Comparison of ENCODE assay signal across 8 mouse cellular contexts in the genomic region with DNA sequence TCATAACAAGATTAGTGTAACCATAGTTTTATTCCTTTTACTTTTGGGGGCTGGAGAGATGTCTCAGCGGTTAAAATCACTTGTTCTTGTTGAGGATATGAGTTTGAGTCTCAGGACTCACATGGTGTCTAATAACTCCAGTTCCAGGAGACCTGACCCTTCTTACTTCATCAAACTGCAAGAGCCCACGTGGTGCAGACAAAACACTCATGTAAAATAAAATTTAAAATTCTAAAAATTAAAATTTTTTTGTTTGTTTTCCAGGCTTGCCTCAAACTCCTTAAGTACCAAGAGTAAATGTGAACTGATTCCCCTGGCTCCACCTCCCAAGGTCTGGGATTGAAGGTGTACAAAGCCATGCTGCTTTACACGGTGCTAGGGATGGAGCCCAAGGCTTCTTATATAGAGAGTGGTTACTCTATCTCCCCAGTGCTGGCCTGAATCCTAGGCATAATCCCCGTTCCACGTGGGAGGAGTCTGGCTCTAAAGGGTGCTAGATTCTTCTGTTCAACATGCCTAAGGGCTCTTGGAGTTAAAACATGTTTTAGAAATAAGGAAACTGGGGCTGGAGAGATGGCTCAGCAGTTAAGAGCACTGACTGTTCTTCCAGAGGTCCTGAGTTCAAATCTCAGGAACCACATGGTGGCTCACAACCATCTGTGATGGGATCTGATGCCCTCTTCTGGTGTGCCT. TPM values are rescaled to one million over a fixed set of nuclear protein-coding genes. Genes with fewer than 3 reads are reported as not detected.
A peak's percentile ranks its signal among the peaks of the same experiment; 100 is the strongest.
DNase-seq lines count a peak whose midpoint lies in the region; ATAC-seq and TF ChIP-seq lines count a peak whose summit lies in the region.

No protein-coding gene starts in this region.

- DNase-seq in layer of hippocampus, adult 2 months (ENCODE audit: low spot score in 2 of 2) = no peak
- no peak for DNase-seq in layer of hippocampus, adult 11-12 months (ENCODE audit: low spot score)
- no peak for DNase-seq in hindbrain, postnatal 0 days (ENCODE audit: low spot score)
- no peak for DNase-seq in midbrain, postnatal 0 days (ENCODE audit: low spot score)
- no peak for DNase-seq in ovary, adult 18-20 months (ENCODE audit: low spot score)
- no peak for DNase-seq in testis, postnatal 14 days (ENCODE audit: low spot score)
- no peak for DNase-seq in adrenal gland, postnatal 36 days

- H3K9me3 ChIP-seq in embryonic facial prominence, embryonic 13.5 days = no peaks in the 10 kb centered on the region
- H3K9me3 ChIP-seq in hindbrain, postnatal 0 days (ENCODE audit: low read length) = no peaks in the 10 kb centered on the region
- H3K9me3 ChIP-seq in midbrain, postnatal 0 days (ENCODE audit: low read length) = no peaks in the 10 kb centered on the region

- H3K27ac ChIP-seq in layer of hippocampus, adult 2 months = peak overlapping the region; percentile 94
- H3K27ac ChIP-seq in embryonic facial prominence, embryonic 13.5 days = no peak overlapping the region
- H3K27ac ChIP-seq in hindbrain, postnatal 0 days = no peak overlapping the region
- H3K27ac ChIP-seq in midbrain, postnatal 0 days (ENCODE audit: low read depth, low read length) = peak overlapping the region; percentile 26; the same call in 1 of the 2 replicates

- TF ChIP-seq CTCF in layer of hippocampus, adult 2 months (conservative IDR thresholded peaks at IDR 0.05) = peak; percentile 58
- TF ChIP-seq CTCF in hindbrain, postnatal 0 days (IDR thresholded peaks at IDR 0.05; ENCODE audit: low read depth) = no peak
- peak; percentile 8; the same call in 1 of the 2 replicates for TF ChIP-seq CTCF in midbrain, postnatal 0 days (IDR thresholded peaks at IDR 0.05)

- peak overlapping the region; percentile 80 for H3K4me3 ChIP-seq in layer of hippocampus, adult 2 months
- peak overlapping the region; percentile 54 for H3K4me3 ChIP-seq in embryonic facial prominence, embryonic 13.5 days
- H3K4me3 ChIP-seq in hindbrain, postnatal 0 days (ENCODE audit: low read length) = peak overlapping the region; percentile 65
- H3K4me3 ChIP-seq in midbrain, postnatal 0 days (ENCODE audit: low read depth, low read length) = peak overlapping the region; percentile 68

- 18% methylated on average over 5 of the region's 5 CpGs for WGBS in embryonic facial prominence, embryonic 13.5 days
- WGBS in hindbrain, postnatal 0 days = 26% methylated on average over 5 of the region's 5 CpGs
- WGBS in midbrain, postnatal 0 days = 21% methylated on average over 5 of the region's 5 CpGs

- H3K27me3 ChIP-seq in embryonic facial prominence, embryonic 13.5 days = peaks cover 25% of the 10 kb centered on the region
- no peaks in the 10 kb centered on the region for H3K27me3 ChIP-seq in hindbrain, postnatal 0 days (ENCODE audit: insufficient read depth, low read length)
- no peaks in the 10 kb centered on the region for H3K27me3 ChIP-seq in midbrain, postnatal 0 days (ENCODE audit: insufficient read depth, low read length)

- peak overlapping the region; percentile 86 for H3K4me2 ChIP-seq in embryonic facial prominence, embryonic 13.5 days
- H3K4me2 ChIP-seq in hindbrain, postnatal 0 days (ENCODE audit: low read depth, low read length) = peak overlapping the region; percentile 85; the same call in 1 of the 2 replicates
- peak overlapping the region; percentile 81 for H3K4me2 ChIP-seq in midbrain, postnatal 0 days (ENCODE audit: low read depth, low read length, poor library complexity, severe bottlenecking)

- H3K4me1 ChIP-seq in embryonic facial prominence, embryonic 13.5 days = peaks cover 12% of the 10 kb centered on the region; the same call in 1 of the 2 replicates
- no peaks in the 10 kb centered on the region for H3K4me1 ChIP-seq in hindbrain, postnatal 0 days (ENCODE audit: insufficient read depth, low read length)
- no peaks in the 10 kb centered on the region for H3K4me1 ChIP-seq in midbrain, postnatal 0 days (ENCODE audit: insufficient read depth, low read length)

- H3K36me3 ChIP-seq in embryonic facial prominence, embryonic 13.5 days = peaks cover 6% of the 10 kb centered on the region; the same call in 1 of the 2 replicates
- H3K36me3 ChIP-seq in hindbrain, postnatal 0 days (ENCODE audit: insufficient read depth, low read length) = no peaks in the 10 kb centered on the region
- 0 out of 2 replicates have a peak, but pooled peaks cover 7% of the 10 kb centered on the region for H3K36me3 ChIP-seq in midbrain, postnatal 0 days (ENCODE audit: insufficient read depth, low read length)

- no peak for ATAC-seq in embryonic facial prominence, embryonic 13.5 days (ENCODE audit: insufficient number of reproducible peaks, insufficient read depth, low FRiP score, low TSS enrichment, low read depth)
- ATAC-seq in hindbrain, postnatal 0 days = no peak
- ATAC-seq in midbrain, postnatal 0 days (ENCODE audit: low FRiP score) = no peak

- H3K9ac ChIP-seq in embryonic facial prominence, embryonic 13.5 days = no peak overlapping the region
- H3K9ac ChIP-seq in hindbrain, postnatal 0 days (replicated peaks; ENCODE audit: low read length) = no peak overlapping the region
- H3K9ac ChIP-seq in midbrain, postnatal 0 days (replicated peaks; ENCODE audit: low read length, poor library complexity, severe bottlenecking) = no peak overlapping the region

RNA-seq across cellular contexts. Expression of a gene that starts 0.8 kb away (rescaled TPM):
- 10 to 100 TPM; 16.7 to 18.8 TPM for total RNA-seq in layer of hippocampus, adult 2 months (2021)
- 16.6 and 18.2 TPM in 2 replicates for polyA plus RNA-seq in embryonic facial prominence, embryonic 13.5 days (2015; fragmentation: Nextera tagmentation; extraction: Ambion mirVana)
- 23.1 and 28.6 TPM in 2 replicates for total RNA-seq in hindbrain, postnatal 0 days (2014; rRNA removed)
- 20.3 and 21.6 TPM in 2 replicates for polyA plus RNA-seq in hindbrain, postnatal 0 days (2015; fragmentation: Nextera tagmentation; extraction: Ambion mirVana)
- 15.9 and 26.0 TPM in 2 replicates for total RNA-seq in midbrain, postnatal 0 days (2014; rRNA removed)
- polyA plus RNA-seq in midbrain, postnatal 0 days (2015; fragmentation: Nextera tagmentation; extraction: Ambion mirVana) = 17.4 and 18.1 TPM in 2 replicates
- total RNA-seq in adrenal gland, postnatal 36 days (2021) = 10 to 100 TPM; 28.5 to 58.8 TPM

RNA-seq across cellular contexts. Expression of a gene that starts 8.4 kb away (rescaled TPM):
- 10 to 100 TPM; 18.9 to 21.4 TPM for total RNA-seq in layer of hippocampus, adult 2 months (2021)
- 4.1 and 4.3 TPM in 2 replicates for polyA plus RNA-seq in embryonic facial prominence, embryonic 13.5 days (2015; fragmentation: Nextera tagmentation; extraction: Ambion mirVana)
- total RNA-seq in hindbrain, postnatal 0 days (2014; rRNA removed) = 6.0 and 8.4 TPM in 2 replicates
- 3.9 and 4.0 TPM in 2 replicates for polyA plus RNA-seq in hindbrain, postnatal 0 days (2015; fragmentation: Nextera tagmentation; extraction: Ambion mirVana)
- 6.6 and 12.2 TPM in 2 replicates for total RNA-seq in midbrain, postnatal 0 days (2014; rRNA removed)
- 4.7 and 5.2 TPM in 2 replicates for polyA plus RNA-seq in midbrain, postnatal 0 days (2015; fragmentation: Nextera tagmentation; extraction: Ambion mirVana)
- 1 to 10 TPM; 9.4 to 9.7 TPM for total RNA-seq in adrenal gland, postnatal 36 days (2021)

RNA-seq across cellular contexts. Expression of a gene that starts 8.5 kb away (rescaled TPM):
- 10 to 100 TPM; 44.4 to 45.9 TPM for total RNA-seq in layer of hippocampus, adult 2 months (2021)
- polyA plus RNA-seq in embryonic facial prominence, embryonic 13.5 days (2015; fragmentation: Nextera tagmentation; extraction: Ambion mirVana) = 44.5 and 46.7 TPM in 2 replicates
- 34.9 and 52.0 TPM in 2 replicates for total RNA-seq in hindbrain, postnatal 0 days (2014; rRNA removed)
- polyA plus RNA-seq in hindbrain, postnatal 0 days (2015; fragmentation: Nextera tagmentation; extraction: Ambion mirVana) = 56.2 and 56.3 TPM in 2 replicates
- 32.1 and 50.9 TPM in 2 replicates for total RNA-seq in midbrain, postnatal 0 days (2014; rRNA removed)
- polyA plus RNA-seq in midbrain, postnatal 0 days (2015; fragmentation: Nextera tagmentation; extraction: Ambion mirVana) = 44.2 and 50.1 TPM in 2 replicates
- total RNA-seq in adrenal gland, postnatal 36 days (2021) = 100 to 1,000 TPM; 318 to 566 TPM

RNA-seq across cellular contexts. Expression of a gene that starts 18.0 kb away (rescaled TPM):
- 100 to 1,000 TPM; 297 to 300 TPM for total RNA-seq in layer of hippocampus, adult 2 months (2021)
- polyA plus RNA-seq in embryonic facial prominence, embryonic 13.5 days (2015; fragmentation: Nextera tagmentation; extraction: Ambion mirVana) = 12.7 and 14.5 TPM in 2 replicates
- total RNA-seq in hindbrain, postnatal 0 days (2014; rRNA removed) = 147 and 151 TPM in 2 replicates
- polyA plus RNA-seq in hindbrain, postnatal 0 days (2015; fragmentation: Nextera tagmentation; extraction: Ambion mirVana) = 85.6 and 95.2 TPM in 2 replicates
- 129 and 165 TPM in 2 replicates for total RNA-seq in midbrain, postnatal 0 days (2014; rRNA removed)
- polyA plus RNA-seq in midbrain, postnatal 0 days (2015; fragmentation: Nextera tagmentation; extraction: Ambion mirVana) = 129 and 136 TPM in 2 replicates
- 10 to 100 TPM; 27.1 to 35.8 TPM for total RNA-seq in adrenal gland, postnatal 36 days (2021)

RNA-seq across cellular contexts. Expression of a gene that starts 36.7 kb away (rescaled TPM):
- 10 to 100 TPM; 14.8 to 15.9 TPM for total RNA-seq in layer of hippocampus, adult 2 months (2021)
- polyA plus RNA-seq in embryonic facial prominence, embryonic 13.5 days (2015; fragmentation: Nextera tagmentation; extraction: Ambion mirVana) = 5.2 and 7.3 TPM in 2 replicates
- 27.8 and 35.8 TPM in 2 replicates for total RNA-seq in hindbrain, postnatal 0 days (2014; rRNA removed)
- polyA plus RNA-seq in hindbrain, postnatal 0 days (2015; fragmentation: Nextera tagmentation; extraction: Ambion mirVana) = 8.0 and 9.0 TPM in 2 replicates
- total RNA-seq in midbrain, postnatal 0 days (2014; rRNA removed) = 33.7 and 38.6 TPM in 2 replicates
- 7.1 and 8.0 TPM in 2 replicates for polyA plus RNA-seq in midbrain, postnatal 0 days (2015; fragmentation: Nextera tagmentation; extraction: Ambion mirVana)
- 10 to 100 TPM; 12.4 to 18.3 TPM for total RNA-seq in adrenal gland, postnatal 36 days (2021)

Comparison
In these comparisons a context has a peak if more than half of its experiments do, and no peak if none do; other contexts are left out.
1. H3K27ac ChIP-seq: peak in layer of hippocampus, adult 2 months (single experiment) and midbrain, postnatal 0 days (single experiment); none in embryonic facial prominence, embryonic 13.5 days (single experiment) and hindbrain, postnatal 0 days (single experiment).
2. Peak in every context shown above with its lines, with median percentiles within 50 percentile points of each other: H3K4me3 ChIP-seq and H3K4me2 ChIP-seq.